Mouse (Mus musculus) liver, embryonic 14.5 days (tissue): ENCODE measurements at regions not wholly inside any gene's neighbourhood (a gene's known extent, or its start where the extent isn't known, plus 50 kb on each side); places are given as distances from the start of the nearest gene placed in this dataset. TPM values are rescaled to one million over a fixed set of nuclear protein-coding genes. Genes with fewer than 3 reads are reported as not detected.

Experiments
- ATAC-seq: fragments of 200-750 bp; cut with Nextera tagmentation; 2 replicates; pipeline ENCODE4 v1.8.0; 2017; ENCODE audit warnings: moderate number of reproducible peaks, mild to moderate bottlenecking, moderate library complexity; ENCODE audit not compliant: insufficient read depth
- DNase-seq, 3 experiments: peaks; one replicate each; pipeline ENCODE4 v3.0.0-alpha.2; 2012 to 2013; ENCODE audit warnings: low read depth in 3 of 3, low spot score in 3 of 3
- H3K27ac ChIP-seq: fragments of 300-500 bp; sonication (generic); 2 replicates; pipeline ENCODE4 v1.5.1; 2014; ENCODE audit warnings: moderate library complexity, mild to moderate bottlenecking, control low read depth, inconsistent platforms
- H3K27me3 ChIP-seq: fragments of 300-500 bp; sonication (generic); 2 replicates; pipeline ENCODE4 v1.6.1; 2014; ENCODE audit warnings: mild to moderate bottlenecking, low read length, moderate library complexity; ENCODE audit not compliant: control insufficient read depth, insufficient read depth
- H3K36me3 ChIP-seq: fragments of 300-500 bp; sonication (generic); replicated peaks from 2 replicates; pipeline ENCODE4 v1.6.1; 2014; ENCODE audit warnings: low read depth; ENCODE audit not compliant: control insufficient read depth, insufficient read depth
- H3K4me1 ChIP-seq, 2 experiments: fragments of 200-500 bp in 1 of 2; fragments of 300-500 bp in 1 of 2; sonication (generic) in 1 of 2; replicated peaks; 2 replicates each; pipeline ENCODE4 v1.6.1; 2012 to 2014; ENCODE audit warnings: antibody characterized with exemption in 1 of 2, inconsistent platforms in 1 of 2, low read length in 1 of 2; ENCODE audit not compliant: control insufficient read depth in 2 of 2, insufficient read depth in 2 of 2
- H3K4me2 ChIP-seq: fragments of 300-500 bp; sonication (generic); 2 replicates; pipeline ENCODE4 v1.6.1; 2014; ENCODE audit warnings: low read depth, mild to moderate bottlenecking, control low read depth, moderate library complexity
- H3K4me3 ChIP-seq, 2 experiments: fragments of 200-500 bp in 1 of 2; fragments of 300-500 bp in 1 of 2; sonication (generic) in 1 of 2; 2 replicates each; pipeline ENCODE4 v1.5.1; 2012 to 2014; ENCODE audit warnings: low read depth in 2 of 2, low read length in 2 of 2, mild to moderate bottlenecking in 2 of 2, control low read depth in 1 of 2, inconsistent platforms in 1 of 2, moderate library complexity in 1 of 2; ENCODE audit not compliant: insufficient read depth in 1 of 2
- H3K9ac ChIP-seq: fragments of 300-500 bp; sonication (generic); replicated peaks from 2 replicates; pipeline ENCODE4 v1.6.1; 2014; ENCODE audit warnings: mild to moderate bottlenecking, control low read depth, moderate library complexity
- H3K9me3 ChIP-seq: fragments of 300-500 bp; sonication (generic); 2 replicates; pipeline ENCODE4 v1.6.1; 2016; ENCODE audit warnings: low read length, mixed read lengths; ENCODE audit not compliant: control insufficient read depth
- CTCF ChIP-seq: IDR thresholded peaks from 2 replicates; pipeline ENCODE4 v1.5.1; 2016; ENCODE audit warnings: antibody characterized with exemption, low read depth, control low read depth
- EP300 ChIP-seq: IDR thresholded peaks from 2 replicates; pipeline ENCODE4 v1.6.1; 2016; ENCODE audit warnings: antibody characterized with exemption, low read depth
- WGBS: fragments of 180-500 bp; shearing (Covaris S2); extraction: QIAGEN DNeasy Blood & Tissue Kit; methylation state at CpG from one replicate; pipeline ENCODE4 v1.1.7; 2014; ENCODE audit not compliant: insufficient replicate concordance; 5-methylcytosine and 5-hydroxymethylcytosine counted together
- microRNA-seq: library from miRNA; unstranded; fragments of <30 nt; microRNA quantifications from one replicate; pipeline ENCODE4, GENCODE M21; 2016

DNA sequence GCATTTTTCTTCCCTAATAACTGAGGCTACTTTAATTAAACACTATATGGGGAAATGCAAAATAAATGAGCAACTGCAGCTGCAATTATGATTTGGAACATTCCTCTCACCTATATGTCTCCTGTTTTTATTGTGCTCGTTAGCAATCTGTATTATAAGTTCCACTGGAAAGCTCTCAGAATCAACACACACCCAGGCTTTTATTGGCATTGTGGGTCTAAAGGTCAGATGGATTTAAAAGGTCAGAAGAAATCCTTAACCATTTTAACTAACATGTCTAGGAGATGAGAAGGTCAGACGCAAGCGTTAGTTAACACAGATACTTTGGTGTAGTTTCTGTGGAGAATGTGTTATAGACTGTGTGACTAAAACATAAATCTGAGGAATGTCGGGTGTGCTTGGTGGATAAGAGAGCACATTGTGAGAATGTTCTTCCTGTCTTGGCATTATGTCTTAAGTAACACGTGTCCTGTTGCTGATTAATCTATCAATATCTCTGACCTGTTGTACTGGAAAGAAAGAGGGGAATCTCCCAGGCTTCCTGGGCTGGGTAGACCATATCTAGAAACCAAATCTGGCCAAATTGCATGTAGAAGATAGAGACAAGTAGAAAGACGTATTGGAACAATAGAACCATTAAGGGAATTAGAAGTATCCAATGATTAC is 164.1 kb upstream of the BB014433 start:
- H3K4me3 ChIP-seq: no peak overlapping the region
- TF ChIP-seq CTCF: no peak
- TF ChIP-seq EP300: no peak
- no peak overlapping the region for H3K4me2 ChIP-seq
- H3K4me1 ChIP-seq: no peaks in the 10 kb centered on the region
- no peaks in the 10 kb centered on the region for H3K27me3 ChIP-seq
- H3K9ac ChIP-seq: no peak overlapping the region
- WGBS: 47% methylated on average over 6 of the region's 6 CpGs
- ATAC-seq (no peak), DNase-seq (no peak)
- H3K9me3 ChIP-seq: no peaks in the 10 kb centered on the region
- H3K36me3 ChIP-seq: no peaks in the 10 kb centered on the region
- no peak overlapping the region for H3K27ac ChIP-seq

DNA sequence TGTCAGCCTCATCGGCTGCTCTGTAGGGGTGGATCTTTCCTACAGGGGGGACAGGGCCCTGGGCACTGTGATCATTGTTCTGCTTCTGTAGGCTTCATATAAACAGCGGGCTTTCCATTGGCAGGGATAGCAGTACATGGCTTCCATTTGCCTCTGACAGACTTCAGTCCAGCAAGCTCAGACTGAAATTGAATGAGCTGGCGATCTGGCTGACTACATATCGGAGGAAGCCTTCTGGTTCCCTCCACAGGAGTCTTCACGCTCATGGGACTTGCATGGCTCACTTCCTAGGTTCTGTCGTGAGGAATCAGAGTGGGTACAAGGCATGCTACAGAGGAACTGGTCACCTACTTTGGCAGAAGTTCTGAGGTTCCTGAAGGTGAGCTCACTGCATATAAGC is 155.7 kb upstream of the BB014433 start:
- no peak overlapping the region for H3K4me2 ChIP-seq
- TF ChIP-seq CTCF: no peak
- no peak for TF ChIP-seq EP300
- no peaks in the 10 kb centered on the region for H3K9me3 ChIP-seq
- WGBS: 59% methylated on average over 6 of the region's 6 CpGs
- H3K9ac ChIP-seq: no peak overlapping the region
- H3K27me3 ChIP-seq: no peaks in the 10 kb centered on the region
- H3K27ac ChIP-seq: no peak overlapping the region
- no peak overlapping the region for H3K4me3 ChIP-seq
- no peaks in the 10 kb centered on the region for H3K36me3 ChIP-seq
- ATAC-seq (no peak), DNase-seq (no peak)
- no peaks in the 10 kb centered on the region for H3K4me1 ChIP-seq

DNA sequence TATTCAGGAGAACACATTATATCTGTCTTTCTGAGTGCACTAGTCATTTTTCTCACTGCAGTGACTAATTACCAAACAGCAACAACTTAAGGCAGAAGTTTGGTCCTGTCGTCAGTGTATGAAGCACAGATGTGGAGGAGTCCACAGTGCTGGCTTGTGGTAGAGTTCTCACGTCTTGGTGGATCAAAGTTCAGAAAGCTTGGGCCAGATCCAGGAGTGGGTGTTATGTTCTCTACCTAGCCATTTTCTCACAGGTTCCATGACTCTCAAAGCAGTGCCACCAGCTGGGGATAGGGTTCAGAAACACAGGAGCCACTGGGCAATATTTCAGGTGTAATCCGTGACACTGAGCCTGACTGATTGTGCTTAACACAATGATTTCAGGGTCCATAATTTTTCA is 144.8 kb upstream of the BB014433 start:
- Histone ChIP-seq H3K27me3 (no peaks in the 10 kb centered on the region), H3K36me3 (no peaks in the 10 kb centered on the region), H3K9ac (no peak overlapping the region), H3K4me2 (no peak overlapping the region), H3K4me3 (no peak overlapping the region), H3K27ac (no peak overlapping the region), H3K9me3 (no peaks in the 10 kb centered on the region), H3K4me1 (no peaks in the 10 kb centered on the region)
- ATAC-seq: no peak
- WGBS: 68% methylated on average over 3 of the region's 3 CpGs
- DNase-seq: no peak
- TF ChIP-seq CTCF (no peak), EP300 (no peak)

DNA sequence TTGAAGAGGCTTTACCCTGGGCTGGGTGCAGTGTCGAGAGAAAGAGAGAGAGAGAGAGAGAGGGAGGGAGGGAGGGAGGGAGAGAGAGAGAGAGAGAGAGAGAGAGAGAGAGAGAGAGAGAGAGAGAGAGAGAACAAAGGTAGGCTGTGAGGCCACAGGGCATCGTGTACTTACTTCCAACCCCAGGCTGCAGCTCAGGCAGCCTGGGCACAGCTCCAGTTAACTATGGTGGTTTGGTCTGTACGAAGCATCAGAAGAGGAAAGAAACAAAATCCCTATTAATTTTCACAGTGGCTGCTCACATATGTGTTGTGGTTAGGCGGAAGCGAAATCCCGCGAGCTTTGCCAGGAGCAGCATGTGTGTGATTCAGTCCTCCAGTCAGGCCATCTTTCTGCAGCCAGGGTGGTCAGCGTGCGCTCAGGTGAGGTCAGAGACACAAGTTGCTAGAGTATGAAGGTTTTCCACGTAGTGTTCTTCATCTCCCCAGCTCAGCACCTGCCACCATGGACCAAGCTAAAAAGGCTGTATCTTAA is 143.3 kb upstream of the BB014433 start:
- H3K27ac ChIP-seq: no peak overlapping the region
- no peaks in the 10 kb centered on the region for H3K4me1 ChIP-seq
- H3K4me3 ChIP-seq: no peak overlapping the region
- no peaks in the 10 kb centered on the region for H3K27me3 ChIP-seq
- 40% methylated on average over 10 of the region's 10 CpGs for WGBS
- no peak overlapping the region for H3K4me2 ChIP-seq
- H3K9ac ChIP-seq: no peak overlapping the region
- DNase-seq (no peak), ATAC-seq (no peak)
- H3K36me3 ChIP-seq: no peaks in the 10 kb centered on the region
- no peak for TF ChIP-seq EP300
- no peak for TF ChIP-seq CTCF
- no peaks in the 10 kb centered on the region for H3K9me3 ChIP-seq

Small RNA genes in the stretch of these regions (microRNA-seq; reads per million reads assigned to microRNA genes)
- gene Gm25255 (not detected), gene Gm25871 (not detected)
